Mouse (Mus musculus): Measurements from ENCODE around the gene Fcgr4. TPM values are rescaled to one million over a fixed set of nuclear protein-coding genes. Genes with fewer than 3 reads are reported as not detected.
"Not testable (repeated sequence)": the region's sequence is repeated elsewhere in the genome, so short reads cannot be mapped to it uniquely, and the experiment has no call there.

The Fcgr4 gene
- polyA plus RNA-seq, 1 experiment from 2014 or later: 0.22 TPM

DNA sequence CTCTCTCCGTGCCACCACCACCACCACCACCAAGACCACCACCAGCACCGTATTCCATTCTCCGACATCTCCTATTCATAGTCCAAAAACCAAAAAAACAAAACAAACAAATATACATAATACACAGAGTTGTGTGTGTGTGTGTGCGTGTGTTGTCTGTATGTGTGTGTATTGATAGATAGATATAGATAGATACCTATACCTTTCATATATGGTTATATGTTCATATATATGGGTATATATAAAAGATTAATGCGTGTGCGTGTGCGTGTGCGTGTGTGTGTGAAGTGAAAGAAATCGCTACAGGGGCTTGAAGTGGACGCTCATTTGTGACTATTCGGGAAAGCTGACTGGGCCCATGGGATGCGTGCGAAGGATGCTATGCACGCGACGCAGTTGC lies 52.2 kb downstream of the Fcgr4 start:
- H3K4me1 ChIP-seq (replicated peaks; ENCODE audit: control insufficient read depth, insufficient read depth, low read length); H3K9ac ChIP-seq (replicated peaks; ENCODE audit: low read depth, low read length); ATAC-seq; H3K4me2 ChIP-seq (ENCODE audit: low read length); H3K36me3 ChIP-seq (ENCODE audit: control insufficient read depth, insufficient read depth); H3K9me3 ChIP-seq (ENCODE audit: control insufficient read depth, low read length); H3K4me3 ChIP-seq (replicated peaks; ENCODE audit: low read length); H3K27ac ChIP-seq (ENCODE audit: low read length): not testable (repeated sequence)
- H3K27me3 ChIP-seq (replicated peaks; ENCODE audit: control insufficient read depth, insufficient read depth, low read length): peaks cover 14% of the 10 kb centered on the region
- WGBS: 24% methylated on average over 11 of the region's 16 CpGs

DNA sequence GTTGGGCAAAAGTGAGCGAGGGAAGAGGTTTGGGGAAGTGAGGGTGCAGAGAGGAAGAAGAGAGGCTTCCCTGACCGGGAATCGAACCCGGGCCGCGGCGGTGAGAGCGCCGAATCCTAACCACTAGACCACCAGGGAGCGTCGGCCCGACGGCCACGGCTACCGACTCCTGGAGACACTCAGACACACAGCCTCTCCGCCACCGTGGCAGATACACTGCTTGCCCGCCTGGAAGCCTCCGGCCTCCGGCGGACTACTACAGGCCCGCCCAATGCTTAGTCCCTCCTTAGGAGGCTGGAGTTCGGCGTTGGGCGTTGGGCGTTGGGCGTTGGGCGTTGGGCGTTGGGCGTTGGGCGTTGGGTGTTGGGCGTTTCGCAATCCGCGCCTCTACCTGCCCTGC lies 53.0 kb downstream of the Fcgr4 start:
- H3K27me3 ChIP-seq (replicated peaks; ENCODE audit: control insufficient read depth, insufficient read depth, low read length): peaks cover 13% of the 10 kb centered on the region
- not testable (repeated sequence) for H3K4me3 ChIP-seq (replicated peaks; ENCODE audit: low read length); H3K4me1 ChIP-seq (replicated peaks; ENCODE audit: control insufficient read depth, insufficient read depth, low read length); H3K9me3 ChIP-seq (ENCODE audit: control insufficient read depth, low read length); H3K36me3 ChIP-seq (ENCODE audit: control insufficient read depth, insufficient read depth); H3K27ac ChIP-seq (ENCODE audit: low read length); H3K9ac ChIP-seq (replicated peaks; ENCODE audit: low read depth, low read length); H3K4me2 ChIP-seq (ENCODE audit: low read length)
- ATAC-seq: peak; percentile 45
- no CpG with 5 or more reads among the region's 35 CpGs for WGBS

DNA sequence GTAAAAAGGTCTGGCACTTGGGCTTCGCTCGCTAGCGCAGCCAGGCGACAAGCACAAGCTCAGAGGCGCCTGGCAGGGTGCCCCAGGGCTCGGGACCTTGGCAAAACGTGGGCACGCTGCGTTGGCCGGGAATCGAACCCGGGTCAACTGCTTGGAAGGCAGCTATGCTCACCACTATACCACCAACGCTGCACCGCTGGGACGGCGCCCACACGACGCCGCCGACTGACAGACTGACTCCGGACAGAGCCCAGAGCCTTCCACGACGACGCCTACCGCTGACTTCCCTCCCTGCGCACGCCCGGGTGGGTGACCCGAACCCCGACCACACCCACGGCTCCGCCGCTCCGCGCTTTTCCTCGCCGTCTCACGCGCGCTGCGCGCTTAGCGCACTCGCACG lies 53.5 kb downstream of the Fcgr4 start:
- peak; percentile 47 for ATAC-seq
- WGBS: no CpG with 5 or more reads among the region's 45 CpGs
- H3K9ac ChIP-seq (replicated peaks; ENCODE audit: low read depth, low read length); H3K4me2 ChIP-seq (ENCODE audit: low read length); H3K4me1 ChIP-seq (replicated peaks; ENCODE audit: control insufficient read depth, insufficient read depth, low read length); H3K36me3 ChIP-seq (ENCODE audit: control insufficient read depth, insufficient read depth); H3K27ac ChIP-seq (ENCODE audit: low read length); H3K4me3 ChIP-seq (replicated peaks; ENCODE audit: low read length); H3K9me3 ChIP-seq (ENCODE audit: control insufficient read depth, low read length): not testable (repeated sequence)
- H3K27me3 ChIP-seq (replicated peaks; ENCODE audit: control insufficient read depth, insufficient read depth, low read length): peaks cover 15% of the 10 kb centered on the region

DNA sequence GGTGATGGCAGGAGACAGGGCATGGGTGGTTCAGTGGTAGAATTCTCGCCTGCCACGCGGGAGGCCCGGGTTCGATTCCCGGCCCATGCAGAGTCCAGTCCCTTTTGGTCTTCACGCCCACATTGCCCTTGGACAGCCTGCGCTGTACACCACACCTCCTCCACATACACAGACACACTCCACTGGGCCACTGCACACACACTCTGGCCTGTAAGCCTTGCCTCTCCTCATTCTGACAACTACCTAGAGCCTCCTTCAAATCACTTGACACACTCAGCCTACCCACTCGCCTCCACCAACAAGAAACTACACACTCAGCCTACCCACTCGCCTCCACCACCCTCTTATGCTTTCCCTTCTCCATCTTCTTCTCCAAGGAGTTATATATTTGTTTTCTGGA lies 55.6 kb downstream of the Fcgr4 start:
- not testable (repeated sequence) for H3K4me1 ChIP-seq (replicated peaks; ENCODE audit: control insufficient read depth, insufficient read depth, low read length)
- WGBS: 23% methylated on average over 4 of the region's 10 CpGs

DNA sequence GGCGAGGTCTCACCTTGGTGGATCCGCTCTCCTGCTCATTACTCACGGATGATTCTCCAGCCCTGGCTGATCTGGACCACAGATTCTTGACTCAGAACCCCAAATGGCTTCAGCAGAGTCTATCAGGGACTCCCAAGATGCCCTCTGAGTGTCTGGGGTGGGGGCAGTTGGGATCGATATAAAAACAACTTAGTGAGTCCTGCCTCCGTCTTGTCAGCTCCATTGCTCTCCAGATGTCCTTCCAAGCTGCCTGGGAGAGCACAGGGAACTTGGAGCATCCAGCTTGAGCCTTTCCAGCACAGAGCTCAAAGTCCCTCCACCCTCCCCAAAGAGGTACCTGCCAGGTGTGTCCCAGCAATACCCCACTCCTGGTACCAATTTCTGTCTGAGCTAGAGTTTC lies 57.5 kb downstream of the Fcgr4 start:
- H3K27ac ChIP-seq (ENCODE audit: low read length); H3K4me2 ChIP-seq (ENCODE audit: low read length); H3K27me3 ChIP-seq (replicated peaks; ENCODE audit: control insufficient read depth, insufficient read depth, low read length); H3K4me1 ChIP-seq (replicated peaks; ENCODE audit: control insufficient read depth, insufficient read depth, low read length); H3K9ac ChIP-seq (replicated peaks; ENCODE audit: low read depth, low read length); H3K36me3 ChIP-seq (ENCODE audit: control insufficient read depth, insufficient read depth); ATAC-seq; H3K9me3 ChIP-seq (ENCODE audit: control insufficient read depth, low read length); H3K4me3 ChIP-seq (replicated peaks; ENCODE audit: low read length): not testable (repeated sequence)
- WGBS: 68% methylated on average over 3 of the region's 5 CpGs

More for the DNA sequence above, 55.6 kb downstream of the Fcgr4 start:
- not testable (repeated sequence) for H3K36me3 ChIP-seq (ENCODE audit: control insufficient read depth, insufficient read depth); H3K4me3 ChIP-seq (replicated peaks; ENCODE audit: low read length); H3K9me3 ChIP-seq (ENCODE audit: control insufficient read depth, low read length); H3K27ac ChIP-seq (ENCODE audit: low read length); H3K4me2 ChIP-seq (ENCODE audit: low read length); H3K9ac ChIP-seq (replicated peaks; ENCODE audit: low read depth, low read length)
- H3K27me3 ChIP-seq (replicated peaks; ENCODE audit: control insufficient read depth, insufficient read depth, low read length): peaks cover 15% of the 10 kb centered on the region
- ATAC-seq: peak; percentile 8

DNA sequence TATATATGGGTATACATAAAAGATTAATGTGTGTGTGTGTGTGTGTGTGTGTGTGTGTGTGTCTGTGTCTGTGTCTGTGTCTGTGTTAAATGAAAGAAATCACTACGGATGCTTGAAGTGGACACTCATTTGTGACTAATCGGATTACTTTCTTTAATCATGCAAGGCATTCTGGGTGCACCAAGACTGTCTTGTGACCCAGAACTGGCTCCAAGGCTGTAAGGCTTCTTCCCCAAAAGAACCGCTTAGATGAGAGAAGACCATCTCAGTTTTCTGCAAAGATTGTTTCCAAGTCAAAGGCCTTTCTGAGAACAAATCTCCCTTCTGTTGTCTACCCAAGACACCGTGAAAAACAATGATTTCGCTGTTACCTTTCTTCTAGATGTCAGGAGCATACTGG lies 58.5 kb downstream of the Fcgr4 start:
- ATAC-seq; H3K9ac ChIP-seq (replicated peaks; ENCODE audit: low read depth, low read length); H3K36me3 ChIP-seq (ENCODE audit: control insufficient read depth, insufficient read depth); H3K4me3 ChIP-seq (replicated peaks; ENCODE audit: low read length); H3K9me3 ChIP-seq (ENCODE audit: control insufficient read depth, low read length); H3K4me1 ChIP-seq (replicated peaks; ENCODE audit: control insufficient read depth, insufficient read depth, low read length); H3K4me2 ChIP-seq (ENCODE audit: low read length); H3K27ac ChIP-seq (ENCODE audit: low read length): not testable (repeated sequence)
- WGBS: 29% methylated on average over 5 of the region's 5 CpGs
- peaks cover 12% of the 10 kb centered on the region; the same call in 1 of the 2 replicates for H3K27me3 ChIP-seq (replicated peaks; ENCODE audit: control insufficient read depth, insufficient read depth, low read length)

DNA sequence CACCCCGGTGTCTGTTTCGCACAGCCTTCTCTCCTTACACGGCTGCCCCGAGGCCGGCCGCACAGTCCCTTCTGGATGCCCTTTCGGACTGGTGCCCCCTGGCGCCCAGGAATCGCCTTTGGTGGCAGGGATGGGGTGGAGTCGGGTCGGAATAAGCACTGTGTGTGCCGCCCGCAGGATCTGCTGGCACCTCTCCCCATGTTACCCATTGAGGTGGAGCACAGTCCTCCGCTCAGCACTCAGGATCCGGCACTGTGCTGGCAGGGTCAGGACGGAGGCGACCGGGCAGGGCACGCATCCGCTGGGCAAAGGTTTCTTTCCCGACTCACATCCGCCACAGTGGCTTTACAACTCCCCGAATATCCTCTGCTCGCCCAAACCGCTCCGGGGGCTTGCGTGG lies 59.2 kb downstream of the Fcgr4 start:
- not testable (repeated sequence) for H3K9me3 ChIP-seq (ENCODE audit: control insufficient read depth, low read length); H3K9ac ChIP-seq (replicated peaks; ENCODE audit: low read depth, low read length); H3K4me1 ChIP-seq (replicated peaks; ENCODE audit: control insufficient read depth, insufficient read depth, low read length); H3K27ac ChIP-seq (ENCODE audit: low read length); H3K4me3 ChIP-seq (replicated peaks; ENCODE audit: low read length); H3K36me3 ChIP-seq (ENCODE audit: control insufficient read depth, insufficient read depth)
- WGBS: 1% methylated on average over 13 of the region's 27 CpGs
- Histone ChIP-seq H3K27me3 (replicated peaks; ENCODE audit: control insufficient read depth, insufficient read depth, low read length) (peaks cover 12% of the 10 kb centered on the region; the same call in 1 of the 2 replicates), H3K4me2 (ENCODE audit: low read length) (peak overlapping the region; percentile 33; the same call in 1 of the 2 replicates)
- peak; percentile 26 for ATAC-seq

DNA sequence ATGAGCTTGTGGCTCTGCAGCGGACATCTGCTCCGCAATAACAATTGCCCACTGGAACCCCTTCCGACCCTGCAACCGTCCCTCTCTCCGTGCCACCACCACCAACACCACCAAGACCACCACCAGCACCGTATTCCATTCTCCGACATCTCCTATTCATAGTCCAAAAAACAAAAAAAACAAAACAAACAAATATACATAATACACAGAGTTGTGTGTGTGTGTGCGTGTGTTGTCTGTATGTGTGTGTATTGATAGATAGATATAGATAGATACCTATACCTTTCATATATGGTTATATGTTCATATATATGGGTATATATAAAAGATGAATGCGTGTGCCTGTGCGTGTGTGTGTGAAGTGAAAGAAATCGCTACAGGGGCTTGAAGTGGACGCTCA lies 59.7 kb downstream of the Fcgr4 start:
- H3K27ac ChIP-seq (ENCODE audit: low read length); ATAC-seq; H3K4me1 ChIP-seq (replicated peaks; ENCODE audit: control insufficient read depth, insufficient read depth, low read length); H3K36me3 ChIP-seq (ENCODE audit: control insufficient read depth, insufficient read depth); H3K9ac ChIP-seq (replicated peaks; ENCODE audit: low read depth, low read length); H3K4me3 ChIP-seq (replicated peaks; ENCODE audit: low read length); H3K9me3 ChIP-seq (ENCODE audit: control insufficient read depth, low read length): not testable (repeated sequence)
- Histone ChIP-seq H3K4me2 (ENCODE audit: low read length) (peak overlapping the region; percentile 41), H3K27me3 (replicated peaks; ENCODE audit: control insufficient read depth, insufficient read depth, low read length) (peaks cover 12% of the 10 kb centered on the region; the same call in 1 of the 2 replicates)
- 23% methylated on average over 11 of the region's 12 CpGs for WGBS

DNA sequence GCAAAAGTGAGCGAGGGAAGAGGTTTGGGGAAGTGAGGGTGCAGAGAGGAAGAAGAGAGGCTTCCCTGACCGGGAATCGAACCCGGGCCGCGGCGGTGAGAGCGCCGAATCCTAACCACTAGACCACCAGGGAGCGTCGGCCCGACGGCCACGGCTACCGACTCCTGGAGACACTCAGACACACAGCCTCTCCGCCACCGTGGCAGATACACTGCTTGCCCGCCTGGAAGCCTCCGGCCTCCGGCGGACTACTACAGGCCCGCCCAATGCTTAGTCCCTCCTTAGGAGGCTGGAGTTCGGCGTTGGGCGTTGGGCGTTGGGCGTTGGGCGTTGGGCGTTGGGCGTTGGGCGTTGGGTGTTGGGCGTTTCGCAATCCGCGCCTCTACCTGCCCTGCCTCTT lies 60.6 kb downstream of the Fcgr4 start:
- H3K9me3 ChIP-seq (ENCODE audit: control insufficient read depth, low read length); H3K4me1 ChIP-seq (replicated peaks; ENCODE audit: control insufficient read depth, insufficient read depth, low read length); H3K27me3 ChIP-seq (replicated peaks; ENCODE audit: control insufficient read depth, insufficient read depth, low read length); H3K36me3 ChIP-seq (ENCODE audit: control insufficient read depth, insufficient read depth); H3K27ac ChIP-seq (ENCODE audit: low read length); H3K4me3 ChIP-seq (replicated peaks; ENCODE audit: low read length); H3K4me2 ChIP-seq (ENCODE audit: low read length); H3K9ac ChIP-seq (replicated peaks; ENCODE audit: low read depth, low read length): not testable (repeated sequence)
- WGBS: 0% methylated on average over 1 of the region's 35 CpGs
- peak; percentile 50 for ATAC-seq
